Mouse (Mus musculus) gastrocnemius, postnatal 14 days (tissue): ENCODE measurements around the gene Ppp6c. TPM values are rescaled to one million over a fixed set of nuclear protein-coding genes. Genes with fewer than 3 reads are reported as not detected.
A peak's percentile ranks its signal among the peaks of the same experiment; 100 is the strongest.
"Not testable (repeated sequence)": the region's sequence is repeated elsewhere in the genome, so short reads cannot be mapped to it uniquely, and the experiment has no call there.

Experiments used
- DNase-seq: peaks from one replicate; pipeline ENCODE4 v3.0.0; 2021; ENCODE audit warnings: mixed read lengths
- intact Hi-C: fragments of 180-260 bp; cut with DNase I; formaldehyde crosslinking; loops from one replicate; pipeline ENCODE4 v1.15.1; 2025; ENCODE audit warnings: low total_unique reads
- long read RNA-seq, 2 experiments: library from polyadenylated mRNA; stranded (forward); transcript quantifications; one replicate each; pipeline ENCODE4 v2.0.0; 2021
- total RNA-seq, 2 experiments: library from RNA; stranded (reverse); gene quantifications; 2 replicates each; pipeline ENCODE4 v1.2.3; 2021

The Ppp6c gene
- total RNA-seq, result 10 to 100 TPM; 54.5 to 57.9 TPM
- long read RNA-seq, experiment 1, full-length matches to known transcripts, result 42 of 46 reads
- long read RNA-seq, experiment 1, partial matches to known transcripts, result 0 of 46 reads
- long read RNA-seq, experiment 1, other reads (novel, unspliced or antisense), result 4 of 46 reads
- long read RNA-seq, experiment 2, full-length matches to known transcripts, result 49 of 56 reads
- long read RNA-seq, experiment 2, partial matches to known transcripts, result 1 of 56 reads
- long read RNA-seq, experiment 2, other reads (novel, unspliced or antisense), result 6 of 56 reads

- DNase-seq, result peak; percentile 93
- intact Hi-C loops, result no loop called here
These were observed at the start of gene Ppp6c for GRCm38 (mm10) chr2:39226019-39226640. Ppp6c (minus strand) TSS chr2:39226451.

DNA sequence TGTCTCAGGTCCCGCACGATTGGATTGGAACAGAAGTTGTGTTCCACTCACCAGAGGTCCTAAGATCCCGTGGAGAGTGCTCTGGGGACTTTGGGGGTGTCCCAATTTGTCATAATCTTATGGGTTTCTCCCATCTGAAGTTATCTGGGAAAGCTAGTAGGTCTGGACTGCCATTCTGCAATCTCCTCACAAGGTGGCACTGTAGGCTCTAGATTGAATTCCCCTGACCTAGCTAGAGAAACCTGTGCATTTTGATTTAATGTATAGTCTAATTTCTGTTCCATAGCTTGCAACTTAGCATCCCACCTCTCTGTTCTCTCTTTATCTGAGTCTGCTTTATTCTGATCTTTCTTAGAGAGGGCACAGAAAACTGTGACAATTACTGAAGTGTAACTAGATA is 42.1 kb upstream of the Ppp6c start:
- no peak for DNase-seq
- intact Hi-C loops, result no loop called here

DNA sequence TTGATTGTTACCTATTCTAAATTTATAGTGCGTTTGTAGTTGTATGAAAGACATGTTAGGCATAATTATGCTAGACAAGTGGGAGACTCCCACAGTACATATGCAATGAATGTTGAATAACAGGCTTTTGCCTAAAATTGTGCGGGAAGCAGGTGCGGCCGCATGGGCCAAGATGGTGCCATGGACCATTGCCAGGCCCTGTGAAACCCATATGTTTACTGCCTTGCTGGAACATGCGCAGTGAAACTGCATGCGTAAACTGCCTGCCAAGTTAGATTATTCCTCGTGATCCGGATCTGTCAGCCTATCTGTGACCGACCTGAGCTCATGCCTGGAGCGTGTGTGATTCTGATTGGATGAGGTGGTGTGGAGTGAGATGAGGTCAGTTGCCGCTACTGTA is 26.0 kb upstream of the Ppp6c start:
- intact Hi-C loops, DNase-seq: not testable (repeated sequence)

DNA sequence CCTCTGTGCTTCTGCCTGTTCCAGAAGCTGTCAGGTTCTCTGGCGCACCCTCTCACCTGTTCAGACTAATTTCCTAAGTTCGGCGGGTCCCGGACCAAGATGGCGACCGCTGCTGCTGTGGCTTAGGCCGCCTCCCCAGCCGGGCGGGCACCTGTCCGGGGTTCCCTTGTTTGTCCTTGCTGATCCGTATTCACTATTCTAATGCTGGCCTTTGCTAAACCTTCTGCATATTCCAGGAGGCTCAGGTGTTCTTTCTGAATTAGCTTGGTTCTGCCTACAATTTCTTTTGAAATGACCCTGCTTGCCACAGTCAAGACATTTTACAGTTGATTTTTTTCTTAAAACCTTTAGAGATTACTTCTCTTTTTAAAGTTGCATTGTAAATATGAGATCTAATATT is 20.6 kb upstream of the Ppp6c start:
- DNase-seq, intact Hi-C loops: not testable (repeated sequence)

- DNase-seq, result no peak
- intact Hi-C loops, result no loop called here
These were observed 480 bp upstream of the Ppp6c start for GRCm38 (mm10) chr2:39226731-39227130.

GRCm38 (mm10) chr2:39225331-39226018 is 776 bp downstream of the Ppp6c start:
- intact Hi-C loops, result not testable (repeated sequence)

DNA sequence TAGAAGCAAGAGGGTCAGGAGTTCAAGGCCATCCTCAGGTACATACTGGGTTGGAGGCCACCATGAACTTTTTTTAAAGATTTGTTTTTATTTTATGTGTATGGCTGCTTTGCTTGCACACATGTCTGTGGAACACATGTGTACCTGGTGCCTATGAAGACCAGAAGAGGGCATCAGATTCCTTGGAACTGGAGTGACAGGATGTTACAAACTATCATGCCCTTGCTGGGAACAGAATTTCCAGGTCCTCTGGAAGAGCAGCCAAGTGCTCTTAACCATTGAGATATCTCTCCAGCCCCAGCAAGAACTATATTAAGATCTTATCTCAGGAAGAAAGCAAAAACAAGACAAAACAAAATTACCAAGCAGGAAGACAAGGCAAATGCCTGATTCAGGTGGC is 1.6 kb downstream of the Ppp6c start:
- DNase-seq, result no peak
- intact Hi-C loops, result no loop called here

More at GRCm38 (mm10) chr2:39225331-39226018, 776 bp downstream of the Ppp6c start:
- peak; percentile 10 for DNase-seq

- intact Hi-C loops, result no loop called here
- no peak for DNase-seq
These were observed 6.2 kb downstream of the Ppp6c start for GRCm38 (mm10) chr2:39220010-39220409.

DNA sequence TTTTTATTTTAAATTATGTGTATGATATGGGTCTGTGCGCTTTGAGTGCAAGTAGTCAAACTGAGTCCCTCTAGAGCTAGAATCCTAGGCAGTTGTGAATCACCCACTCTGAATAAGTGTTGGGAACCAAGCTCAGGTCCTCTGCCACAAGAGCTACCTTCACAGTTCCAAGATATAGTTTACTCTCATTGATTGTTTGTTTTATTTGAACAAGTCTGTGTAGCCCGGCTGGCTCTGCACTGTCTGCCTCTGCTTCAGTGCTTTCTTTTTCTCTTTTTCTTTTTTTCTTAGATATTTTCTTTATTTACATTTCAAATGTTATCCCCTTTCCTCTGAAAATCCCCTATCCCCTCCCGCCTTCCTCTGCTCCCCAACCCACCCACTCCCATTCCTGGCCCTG is 7.2 kb downstream of the Ppp6c start:
- intact Hi-C loops, result no loop called here
- DNase-seq, result no peak

DNA sequence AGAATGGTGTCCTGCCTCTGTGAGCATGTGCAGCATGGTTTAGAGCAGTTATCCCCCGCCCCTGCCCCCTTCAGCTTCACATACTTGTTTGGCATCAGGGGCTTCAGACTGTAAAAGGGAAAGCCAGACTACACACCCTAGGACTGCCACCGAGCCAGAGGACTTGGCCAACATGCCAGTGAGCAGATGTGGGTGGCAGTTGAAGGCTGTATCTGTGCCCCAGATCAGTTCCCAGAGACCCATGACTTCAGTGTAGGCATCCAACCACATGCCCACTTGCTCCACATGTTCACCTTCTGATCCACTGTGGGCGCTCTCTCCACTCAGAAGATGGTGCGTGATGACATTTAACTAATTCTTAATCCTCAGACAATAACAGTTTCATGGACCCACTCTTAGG is 9.1 kb downstream of the Ppp6c start:
- intact Hi-C loops, result no loop called here
- DNase-seq, result no peak

DNA sequence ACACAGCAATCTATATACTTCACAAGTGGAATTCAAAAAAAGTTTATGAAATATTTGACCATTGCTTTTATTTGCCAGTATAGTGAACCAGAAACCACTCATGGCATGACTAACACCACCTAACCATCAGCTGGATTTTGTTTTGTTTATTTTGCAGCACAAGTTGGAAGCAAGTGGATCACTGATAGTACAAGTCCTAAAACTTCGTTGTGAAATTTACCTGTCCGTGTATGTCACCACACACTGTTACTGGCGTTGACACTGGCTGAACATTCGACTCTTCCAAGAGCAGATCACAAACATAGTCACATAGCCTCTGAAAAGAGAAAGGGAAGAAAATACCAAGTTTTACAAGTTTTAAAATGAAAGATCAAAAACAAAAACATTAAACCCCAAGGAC is 15.5 kb downstream of the Ppp6c start:
- DNase-seq, result no peak
- intact Hi-C loops, result no loop called here

- DNase-seq, result no peak
- intact Hi-C loops, result no loop called here
These were observed 22.9 kb downstream of the Ppp6c start for GRCm38 (mm10) chr2:39203359-39203758.

DNA sequence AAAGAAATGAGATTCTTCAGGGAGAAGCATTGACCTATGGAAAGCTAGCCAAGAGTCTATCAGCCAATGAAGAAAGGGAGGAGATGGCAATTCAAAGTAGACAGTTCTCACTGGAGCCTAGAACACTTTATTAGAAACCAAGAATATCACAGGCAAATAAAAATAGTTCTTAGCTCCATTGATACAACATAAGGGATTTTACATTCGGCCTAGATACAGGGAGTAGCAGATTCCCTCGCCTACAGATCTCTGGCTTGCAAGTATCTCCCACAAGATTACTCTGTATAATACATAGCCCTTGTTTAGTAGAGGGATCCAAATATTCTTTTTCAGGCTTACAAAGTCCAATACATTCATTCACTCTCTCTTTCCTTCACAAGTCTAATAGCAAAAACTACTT is 31.4 kb downstream of the Ppp6c start:
- intact Hi-C loops, result no loop called here
- DNase-seq, result no peak

GRCm38 (mm10) chr2:39190561-39191056 is 35.6 kb downstream of the Ppp6c start, which contains the start of gene Scai:
Scai (minus strand) TSS chr2:39190734.
- intact Hi-C loops, result no loop called here
- peak; percentile 96 for DNase-seq

DNA sequence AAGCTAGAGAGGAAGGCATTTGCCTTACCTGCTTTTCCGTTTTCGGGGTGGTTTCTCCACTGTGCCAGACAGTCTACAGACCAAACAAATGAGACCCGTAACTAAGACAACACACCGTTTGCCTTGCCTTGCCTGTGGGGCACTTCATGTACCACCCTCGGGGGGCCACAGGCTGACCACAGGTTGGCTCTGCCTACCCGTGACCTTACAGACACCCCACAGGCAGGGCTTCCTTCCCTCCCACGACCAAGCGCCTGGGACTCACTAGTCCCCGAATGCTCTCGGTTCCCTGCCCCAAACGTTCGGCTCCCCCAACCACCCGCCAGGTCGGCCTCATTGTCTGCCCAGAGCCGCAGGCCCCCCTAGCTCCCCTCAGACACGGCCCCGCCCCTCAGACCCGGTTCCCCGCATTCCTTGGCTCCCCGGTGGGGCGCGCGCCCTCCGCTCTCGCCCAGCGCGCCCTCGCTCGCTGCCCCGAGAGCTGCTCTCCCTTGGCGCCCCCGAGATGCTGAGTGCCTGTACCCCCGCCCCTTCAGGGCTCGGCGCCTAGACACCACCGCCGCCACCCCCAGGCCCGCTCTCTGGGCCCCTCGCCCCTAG is 36.2 kb downstream of the Ppp6c start:
- intact Hi-C loops, result no loop called here
- DNase-seq, result peak; percentile 45

DNA sequence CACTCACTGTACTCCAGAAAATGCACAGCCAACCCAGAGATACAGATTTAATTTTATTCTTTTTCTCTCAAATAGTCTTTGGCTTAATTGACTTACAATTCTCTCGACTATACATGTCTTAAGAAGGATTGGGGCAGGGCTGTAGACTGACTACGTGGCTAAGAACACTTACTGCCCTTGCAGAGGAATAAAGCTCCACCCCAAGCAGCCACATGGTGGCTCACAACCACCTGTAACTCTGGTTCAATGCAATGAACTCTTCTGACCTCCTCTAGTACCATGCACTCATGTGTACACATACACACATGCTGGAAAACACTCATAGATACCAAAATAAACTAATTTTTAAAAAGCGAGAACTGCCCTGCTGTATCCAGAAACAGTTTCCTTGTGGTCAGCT is 40.3 kb downstream of the Ppp6c start:
- DNase-seq, result no peak
- intact Hi-C loops, result no loop called here

GRCm38 (mm10) chr2:39183587-39183986 is 42.7 kb downstream of the Ppp6c start:
- intact Hi-C loops, result no loop called here
- DNase-seq, result no peak

GRCm38 (mm10) chr2:39160996-39161395 is 65.3 kb downstream of the Ppp6c start:
- no peak for DNase-seq
- intact Hi-C loops, result no loop called here

- DNase-seq, result no peak
- intact Hi-C loops, result no loop called here
These were observed 68.3 kb downstream of the Ppp6c start for GRCm38 (mm10) chr2:39157916-39158315.

- DNase-seq, result no peak
These were observed 69.4 kb downstream of the Ppp6c start for GRCm38 (mm10) chr2:39156821-39157220.

More at GRCm38 (mm10) chr2:39156821-39157220, 69.4 kb downstream of the Ppp6c start:
- intact Hi-C loops, result no loop called here
